Mouse (Mus musculus) mature B cell (primary cell): ENCODE data around the gene Gm813.

ENCODE experiments used
- in situ Hi-C: fragments of 300-500 bp; cut with MboI; formaldehyde crosslinking; loops from 2 replicates; pipeline ENCODE4 v1.14.3; 2019

Gene Gm813

GRCm38 (mm10) chr16:58607101-58607500 lies 9.7 kb downstream of the Gm813 start:
- in situ Hi-C loops: no loop called here

GRCm38 (mm10) chr16:58604680-58605079 lies 12.1 kb downstream of the Gm813 start:
- in situ Hi-C loops: no loop called here

DNA sequence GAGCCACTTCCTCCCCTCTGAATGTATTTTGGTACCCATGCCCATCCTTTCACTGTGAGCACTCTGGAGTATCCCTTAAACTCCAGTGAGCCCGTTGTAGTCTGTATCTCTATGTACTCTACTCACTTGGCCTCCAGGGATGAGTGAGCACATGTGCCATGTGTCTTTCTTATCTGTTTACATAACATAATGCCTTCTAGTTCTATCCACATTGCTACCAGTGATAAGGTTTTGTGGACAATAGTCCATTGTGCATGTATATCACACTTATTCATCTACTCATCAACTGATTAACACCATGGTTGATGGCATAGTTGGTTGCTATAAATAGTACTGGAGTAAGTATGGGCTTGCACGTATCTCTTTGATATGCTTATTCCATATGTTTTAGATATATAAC lies 12.9 kb downstream of the Gm813 start:
- in situ Hi-C loops: no loop called here

GRCm38 (mm10) chr16:58600846-58601245 lies 15.9 kb downstream of the Gm813 start:
- in situ Hi-C loops: no loop called here

DNA sequence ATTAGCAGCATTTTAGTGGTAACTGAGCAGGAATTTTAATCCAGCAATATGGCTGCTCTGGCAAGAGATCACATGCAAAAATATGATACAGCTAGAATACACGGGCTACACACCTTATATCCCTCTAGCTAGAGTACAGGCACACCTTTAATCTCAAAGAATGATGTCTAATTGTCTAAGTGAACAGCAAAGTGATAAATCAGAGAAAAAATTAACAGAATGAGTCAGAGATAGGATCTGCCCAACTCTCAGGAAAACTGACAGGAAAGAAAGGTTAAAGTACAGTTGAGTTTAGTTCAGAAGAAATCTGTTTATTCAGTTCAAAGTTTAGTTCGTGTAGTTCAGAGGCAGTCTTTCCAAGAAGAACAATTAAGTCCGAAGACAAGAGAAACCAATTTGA lies 25.5 kb downstream of the Gm813 start:
- in situ Hi-C loops: no loop called here

GRCm38 (mm10) chr16:58589444-58589843 lies 27.3 kb downstream of the Gm813 start:
- in situ Hi-C loops: no loop called here

DNA sequence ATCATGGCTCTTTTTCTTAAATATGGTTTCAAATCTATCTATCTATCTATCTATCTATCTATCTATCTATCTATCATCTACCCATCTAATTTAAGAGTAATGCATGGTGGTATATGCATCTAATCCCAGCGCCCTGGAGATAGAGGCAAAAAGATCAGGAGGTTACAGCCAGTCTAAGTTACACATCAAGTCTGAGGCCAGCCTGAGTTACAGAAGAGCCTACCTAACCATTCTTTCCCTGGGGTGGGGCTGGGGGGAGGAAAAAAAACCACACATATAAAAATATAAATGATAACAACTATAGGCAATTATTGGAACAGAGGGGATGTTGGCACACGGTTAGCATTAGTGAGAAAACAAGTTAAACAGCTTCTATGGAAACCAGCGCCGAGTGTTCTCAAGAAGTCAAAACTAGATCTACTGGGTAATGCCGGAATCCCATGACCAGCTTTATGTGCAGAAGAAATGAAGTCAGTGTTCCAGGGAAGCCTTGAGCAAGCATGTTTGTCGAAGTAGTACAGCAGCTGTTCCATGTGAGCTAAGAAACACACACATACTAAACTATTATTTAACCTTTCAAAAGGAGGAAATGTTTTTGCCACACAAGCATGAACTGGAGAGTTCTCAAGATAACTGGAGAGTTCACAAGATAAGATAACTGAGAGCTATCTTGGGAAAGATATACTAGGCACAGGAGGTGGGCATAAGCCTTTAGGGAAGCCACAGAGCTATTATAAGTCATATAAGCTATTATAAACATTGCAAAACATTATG lies 42.6 kb downstream of the Gm813 start:
- in situ Hi-C loops: no loop called here

DNA sequence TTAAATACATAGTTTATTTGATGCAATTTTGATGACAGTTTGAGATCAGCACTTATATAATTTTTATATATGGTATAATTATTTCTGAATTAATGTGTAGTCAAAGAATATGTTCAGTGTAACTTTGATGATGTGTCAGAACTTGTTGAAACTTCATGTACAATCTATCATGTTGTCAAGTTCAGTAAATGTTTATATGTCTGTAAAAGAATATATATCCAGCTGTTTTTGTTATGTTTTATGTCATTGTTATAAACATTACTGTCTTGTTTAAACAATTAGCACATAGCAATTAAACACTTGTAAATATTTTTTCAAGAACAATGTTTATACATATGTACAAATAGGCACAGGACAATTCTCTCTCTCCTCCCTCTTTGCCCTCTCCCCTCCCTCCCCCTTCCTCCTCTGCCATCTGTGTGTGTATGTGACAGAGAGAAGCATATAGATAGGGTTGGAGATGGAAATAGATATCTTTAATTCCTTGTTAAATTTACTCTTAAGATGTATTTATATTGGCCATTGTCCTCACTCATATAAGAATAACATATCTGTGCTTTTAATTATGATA lies 46.0 kb downstream of the Gm813 start:
- in situ Hi-C loops: no loop called here
